Mouse (Mus musculus) forebrain, embryonic 14.5 days (tissue): ENCODE measurements around the gene Efcc1. TPM values are rescaled to one million over a fixed set of nuclear protein-coding genes. Genes with fewer than 3 reads are reported as not detected.

Experiments used
- ATAC-seq: fragments of 200-750 bp; cut with Nextera tagmentation; 2 replicates; pipeline ENCODE4 v1.8.0; 2017; ENCODE audit warnings: mild to moderate bottlenecking, moderate library complexity
- DNase-seq: peaks from one replicate; pipeline ENCODE4 v3.0.0-alpha.2; 2015; ENCODE audit warnings: low spot score
- H3K27ac ChIP-seq: fragments of 300-500 bp; sonication (generic); 2 replicates; pipeline ENCODE4 v1.5.1; 2014; ENCODE audit warnings: low read depth, mild to moderate bottlenecking, control low read depth, low read length, moderate library complexity
- H3K27me3 ChIP-seq: fragments of 300-500 bp; sonication (generic); replicated peaks from 2 replicates; pipeline ENCODE4 v1.6.1; 2014; ENCODE audit warnings: low read length, control low read depth, mixed read lengths; ENCODE audit not compliant: control insufficient read depth, insufficient read depth
- H3K36me3 ChIP-seq: fragments of 300-500 bp; sonication (generic); 2 replicates; pipeline ENCODE4 v1.6.1; 2014; ENCODE audit warnings: low read length, control low read depth; ENCODE audit not compliant: control insufficient read depth, insufficient read depth
- H3K4me1 ChIP-seq: fragments of 300-500 bp; sonication (generic); 2 replicates; pipeline ENCODE4 v1.6.1; 2014; ENCODE audit warnings: antibody characterized with exemption, low read length, control low read depth; ENCODE audit not compliant: control insufficient read depth, insufficient read depth
- H3K4me2 ChIP-seq: fragments of 300-500 bp; sonication (generic); 2 replicates; pipeline ENCODE4 v1.6.1; 2014; ENCODE audit warnings: mild to moderate bottlenecking, control low read depth, low read length
- H3K4me3 ChIP-seq: fragments of 300-500 bp; sonication (generic); 2 replicates; pipeline ENCODE4 v1.5.1; 2014; ENCODE audit warnings: low read depth, low read length, control low read depth
- H3K9ac ChIP-seq: fragments of 300-500 bp; sonication (generic); 2 replicates; pipeline ENCODE4 v1.6.1; 2014; ENCODE audit warnings: mild to moderate bottlenecking, low read length, control low read depth, moderate library complexity
- H3K9me3 ChIP-seq: fragments of 300-500 bp; sonication (generic); replicated peaks from 2 replicates; pipeline ENCODE4 v1.6.1; 2016; ENCODE audit warnings: low read length, control low read depth, mixed read lengths; ENCODE audit not compliant: control insufficient read depth
- WGBS: fragments of 180-500 bp; shearing (Covaris S2); extraction: QIAGEN DNeasy Blood & Tissue Kit; methylation state at CpG from one replicate; pipeline ENCODE4 v1.1.7; 2014; 5-methylcytosine and 5-hydroxymethylcytosine counted together
- polyA plus RNA-seq: library from polyadenylated mRNA; unstranded; fragments of >200 nt; fragmentation: Nextera tagmentation; extraction: Ambion mirVana; gene quantifications from 2 replicates; pipeline ENCODE4 v1.2.1, GENCODE M21; 2014

The Efcc1 gene
- polyA plus RNA-seq, 1 experiment from 2014 or later = 0.89 TPM

GRCm38 (mm10) chr6:87804036-87804435, 73.4 kb downstream of the Efcc1 start:
- no peak overlapping the region for H3K4me2 ChIP-seq
- 88% methylated on average over 1 of the region's 1 CpGs for WGBS
- 0 out of 2 replicates have a peak, but pooled peaks cover 2% of the 10 kb centered on the region for H3K36me3 ChIP-seq
- DNase-seq (no peak), ATAC-seq (no peak)
- no peaks in the 10 kb centered on the region for H3K27me3 ChIP-seq
- no peaks in the 10 kb centered on the region for H3K4me1 ChIP-seq
- no peak overlapping the region for H3K27ac ChIP-seq
- no peaks in the 10 kb centered on the region for H3K9me3 ChIP-seq
- H3K4me3 ChIP-seq = no peak overlapping the region
- H3K9ac ChIP-seq = no peak overlapping the region

GRCm38 (mm10) chr6:87804886-87805285, 74.2 kb downstream of the Efcc1 start:
- H3K36me3 ChIP-seq = 0 out of 2 replicates have a peak, but pooled peaks cover 2% of the 10 kb centered on the region
- H3K9me3 ChIP-seq = no peaks in the 10 kb centered on the region
- no peak overlapping the region for H3K4me3 ChIP-seq
- no peaks in the 10 kb centered on the region for H3K4me1 ChIP-seq
- no peak overlapping the region for H3K9ac ChIP-seq
- WGBS = 79% methylated on average over 7 of the region's 7 CpGs
- no peaks in the 10 kb centered on the region for H3K27me3 ChIP-seq
- ATAC-seq = no peak
- no peak overlapping the region for H3K27ac ChIP-seq
- H3K4me2 ChIP-seq = no peak overlapping the region
- no peak for DNase-seq

- DNase-seq = no peak
- Histone ChIP-seq H3K4me2 (no peak overlapping the region), H3K4me1 (no peaks in the 10 kb centered on the region), H3K36me3 (0 out of 2 replicates have a peak, but pooled peaks cover 2% of the 10 kb centered on the region), H3K27me3 (no peaks in the 10 kb centered on the region), H3K4me3 (no peak overlapping the region), H3K9me3 (no peaks in the 10 kb centered on the region), H3K27ac (no peak overlapping the region), H3K9ac (no peak overlapping the region)
- ATAC-seq = no peak
- WGBS = 94% methylated on average over 7 of the region's 7 CpGs
These were observed 74.8 kb downstream of the Efcc1 start for GRCm38 (mm10) chr6:87805448-87805847.

Other genes with a start within 250 kb of the Efcc1 start
- 1.2 and 2.2 TPM in 2 replicates for gene Arhgap25, start 197.6 kb upstream of the Efcc1 start, polyA plus RNA-seq
- gene Prokr1, start 140.1 kb upstream of the Efcc1 start, polyA plus RNA-seq = 3.1 and 3.2 TPM in 2 replicates
- gene Aplf, start 58.7 kb upstream of the Efcc1 start, polyA plus RNA-seq = 14.9 and 15.4 TPM in 2 replicates
- 0.47 and 0.94 TPM in 2 replicates for gene Gp9, start 47.2 kb downstream of the Efcc1 start, polyA plus RNA-seq
- gene Rab43, start 81.3 kb downstream of the Efcc1 start, polyA plus RNA-seq = 3.8 and 4.9 TPM in 2 replicates
- 1.2 and 2.4 TPM in 2 replicates for gene Gm45140, start 104.9 kb downstream of the Efcc1 start, polyA plus RNA-seq
- gene Isy1, start 107.9 kb downstream of the Efcc1 start, polyA plus RNA-seq = 34.1 and 37.8 TPM in 2 replicates
- gene Cnbp, start 120.2 kb downstream of the Efcc1 start, polyA plus RNA-seq = 808 and 818 TPM in 2 replicates
- 148 and 158 TPM in 2 replicates for gene Copg1, start 156.9 kb downstream of the Efcc1 start, polyA plus RNA-seq
- 56.0 and 58.2 TPM in 2 replicates for gene Hmces, start 183.1 kb downstream of the Efcc1 start, polyA plus RNA-seq